Mouse (Mus musculus) ES-Bruce4 (cell line): ENCODE measurements around the gene Myh6. TPM values are rescaled to one million over a fixed set of nuclear protein-coding genes. Genes with fewer than 3 reads are reported as not detected.

Source experiments
- H3K27ac ChIP-seq: 2 replicates; pipeline ENCODE4 v1.5.1; 2012; ENCODE audit warnings: low read length, inconsistent platforms; ENCODE audit not compliant: insufficient read depth
- H3K27me3 ChIP-seq: 2 replicates; pipeline ENCODE4 v1.6.1; 2012; ENCODE audit warnings: mild to moderate bottlenecking, low read length, inconsistent platforms; ENCODE audit not compliant: control insufficient read depth, poor library complexity, insufficient read depth, severe bottlenecking
- H3K36me3 ChIP-seq: 2 replicates; pipeline ENCODE4 v1.6.1; 2012; ENCODE audit warnings: inconsistent platforms, mild to moderate bottlenecking, low read length, moderate library complexity; ENCODE audit not compliant: control insufficient read depth, poor library complexity, insufficient read depth, severe bottlenecking
- H3K4me1 ChIP-seq: one replicate; pipeline ENCODE4 v1.8.1; 2011; ENCODE audit warnings: low read length; ENCODE audit not compliant: control insufficient read depth, insufficient read depth
- H3K4me3 ChIP-seq: 2 replicates; pipeline ENCODE4 v1.5.1; 2011; ENCODE audit warnings: low read depth, mild to moderate bottlenecking, low read length
- H3K9ac ChIP-seq: 2 replicates; pipeline ENCODE4 v1.6.1; 2012; ENCODE audit warnings: low read depth, mild to moderate bottlenecking, inconsistent platforms; ENCODE audit not compliant: poor library complexity, severe bottlenecking
- H3K9me3 ChIP-seq: replicated peaks from 2 replicates; pipeline ENCODE4 v1.6.1; 2012; ENCODE audit warnings: mild to moderate bottlenecking, low read length, inconsistent platforms; ENCODE audit not compliant: control insufficient read depth, poor library complexity, insufficient read depth, severe bottlenecking
- CTCF ChIP-seq: IDR thresholded peaks from one replicate; pipeline ENCODE4 v1.8.1; 2011; ENCODE audit warnings: low read depth, low read length
- EP300 ChIP-seq: IDR thresholded peaks from 2 replicates; pipeline ENCODE4 v1.6.1; 2011; ENCODE audit warnings: low read depth, low read length; ENCODE audit not compliant: insufficient read depth
- POLR2A ChIP-seq: IDR thresholded peaks from one replicate; pipeline ENCODE4 v1.8.1; 2011; ENCODE audit warnings: low read length; ENCODE audit not compliant: insufficient read depth
- polyA plus RNA-seq: library from polyadenylated mRNA; stranded (reverse); fragments of >200 nt; gene quantifications from 2 replicates; pipeline ENCODE4 v1.2.4, GENCODE M21; 2011; ENCODE audit warnings: low read depth; ENCODE audit not compliant: missing spikeins, insufficient read depth, insufficient read length

Gene Myh6
- polyA plus RNA-seq, 1 experiment, result not detected

DNA sequence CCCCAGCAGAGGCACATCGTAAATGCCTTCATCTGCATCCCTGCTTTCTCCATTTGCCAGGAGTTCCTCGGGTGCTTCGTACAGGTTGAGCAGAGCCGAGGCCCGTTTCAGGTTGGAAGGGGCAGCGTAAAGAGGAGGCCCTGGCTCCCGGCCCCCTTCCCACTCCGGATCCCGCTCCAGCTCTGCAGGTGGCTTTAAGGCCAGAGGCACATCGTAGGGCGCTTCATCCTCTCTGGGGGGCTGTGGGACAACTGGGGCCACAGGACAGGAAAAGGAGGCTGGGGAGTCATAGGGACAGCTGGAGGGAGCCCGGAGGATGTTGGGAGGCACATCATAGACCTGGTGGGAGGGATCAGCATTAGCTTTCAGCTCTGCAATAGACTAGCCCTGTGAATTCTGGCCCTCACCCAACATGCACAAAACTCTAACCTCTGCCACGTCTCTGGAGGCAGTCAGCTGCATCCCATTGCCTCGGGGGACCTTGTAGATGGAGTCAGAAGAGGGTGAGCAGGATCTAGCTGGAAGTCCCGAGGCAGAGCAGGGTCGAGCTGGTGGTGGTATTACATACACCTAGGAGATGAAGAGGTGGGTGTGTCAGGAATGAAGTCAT is 46.5 kb downstream of the Myh6 start:
- TF ChIP-seq CTCF (no peak), EP300 (no peak), POLR2A (no peak)
- Histone ChIP-seq H3K4me3 (no peak overlapping the region), H3K36me3 (peaks cover 16% of the 10 kb centered on the region; the same call in 1 of the 2 replicates), H3K9me3 (no peaks in the 10 kb centered on the region; the same call in 1 of the 2 replicates), H3K9ac (no peak overlapping the region), H3K4me1 (peaks cover 3% of the 10 kb centered on the region), H3K27me3 (no peaks in the 10 kb centered on the region), H3K27ac (no peak overlapping the region)

DNA sequence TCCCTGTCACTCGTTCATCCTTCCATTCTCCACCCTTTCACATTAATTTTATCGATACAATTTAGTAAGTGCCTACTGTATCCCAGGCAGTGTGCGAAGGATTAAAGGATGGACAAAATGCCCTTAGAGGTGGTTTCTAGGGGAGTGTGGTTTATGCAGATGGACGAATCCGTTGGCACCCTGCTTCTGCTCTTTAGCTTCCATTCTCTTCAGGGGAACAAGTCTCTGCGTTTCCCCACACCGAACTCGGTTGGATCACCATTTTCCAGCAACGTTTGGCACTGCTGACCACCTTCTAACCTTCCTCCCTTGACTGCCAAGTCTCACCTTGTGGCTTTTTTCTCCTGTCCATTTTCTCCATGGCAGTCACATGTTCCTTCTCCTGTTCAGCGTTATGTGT is 53.4 kb downstream of the Myh6 start:
- Histone ChIP-seq H3K4me3 (peak overlapping the region; percentile 82), H3K4me1 (peaks cover 3% of the 10 kb centered on the region), H3K27me3 (peaks cover 3% of the 10 kb centered on the region; the same call in 1 of the 2 replicates), H3K9ac (peak overlapping the region; percentile 85), H3K9me3 (no peaks in the 10 kb centered on the region), H3K36me3 (peaks cover 13% of the 10 kb centered on the region; the same call in 1 of the 2 replicates), H3K27ac (no peak overlapping the region)
- TF ChIP-seq CTCF, result no peak
- TF ChIP-seq POLR2A, result no peak
- no peak for TF ChIP-seq EP300

DNA sequence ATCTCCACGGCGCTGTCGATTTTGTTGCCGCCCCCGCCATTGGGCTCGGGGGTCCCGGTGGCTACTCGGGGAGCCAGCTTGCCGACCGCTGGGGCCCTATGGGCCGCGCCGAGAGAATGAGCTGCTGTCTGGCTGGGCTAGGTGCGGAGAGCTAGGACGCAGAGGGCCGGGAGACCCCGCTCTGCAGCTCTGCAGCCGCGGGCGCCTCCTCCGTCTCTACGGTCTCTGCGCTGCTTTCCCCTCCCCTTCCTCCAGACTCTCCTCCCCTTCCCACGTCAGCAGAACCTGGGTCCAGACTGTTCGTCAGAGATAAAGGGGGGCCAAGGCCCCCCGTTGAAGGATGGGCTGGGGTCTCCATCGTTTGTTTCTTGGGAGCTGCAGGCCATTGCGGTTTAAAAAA is 53.8 kb downstream of the Myh6 start, which contains the start of gene Slc22a17:
TSS of gene Slc22a17 (minus strand) at position 247 of the 400 bp plus-strand sequence.
- H3K27me3 ChIP-seq, result peaks cover 3% of the 10 kb centered on the region; the same call in 1 of the 2 replicates
- no peaks in the 10 kb centered on the region for H3K9me3 ChIP-seq
- peaks cover 3% of the 10 kb centered on the region for H3K4me1 ChIP-seq
- H3K36me3 ChIP-seq, result peaks cover 11% of the 10 kb centered on the region; the same call in 1 of the 2 replicates
- no peak within 1 kb of the TSS for H3K27ac ChIP-seq
- peak within 1 kb of the TSS; percentile 82 for H3K4me3 ChIP-seq
- H3K9ac ChIP-seq, result peak within 1 kb of the TSS; percentile 85
- peak; percentile 74 for TF ChIP-seq POLR2A
- TF ChIP-seq EP300, result no peak

DNA sequence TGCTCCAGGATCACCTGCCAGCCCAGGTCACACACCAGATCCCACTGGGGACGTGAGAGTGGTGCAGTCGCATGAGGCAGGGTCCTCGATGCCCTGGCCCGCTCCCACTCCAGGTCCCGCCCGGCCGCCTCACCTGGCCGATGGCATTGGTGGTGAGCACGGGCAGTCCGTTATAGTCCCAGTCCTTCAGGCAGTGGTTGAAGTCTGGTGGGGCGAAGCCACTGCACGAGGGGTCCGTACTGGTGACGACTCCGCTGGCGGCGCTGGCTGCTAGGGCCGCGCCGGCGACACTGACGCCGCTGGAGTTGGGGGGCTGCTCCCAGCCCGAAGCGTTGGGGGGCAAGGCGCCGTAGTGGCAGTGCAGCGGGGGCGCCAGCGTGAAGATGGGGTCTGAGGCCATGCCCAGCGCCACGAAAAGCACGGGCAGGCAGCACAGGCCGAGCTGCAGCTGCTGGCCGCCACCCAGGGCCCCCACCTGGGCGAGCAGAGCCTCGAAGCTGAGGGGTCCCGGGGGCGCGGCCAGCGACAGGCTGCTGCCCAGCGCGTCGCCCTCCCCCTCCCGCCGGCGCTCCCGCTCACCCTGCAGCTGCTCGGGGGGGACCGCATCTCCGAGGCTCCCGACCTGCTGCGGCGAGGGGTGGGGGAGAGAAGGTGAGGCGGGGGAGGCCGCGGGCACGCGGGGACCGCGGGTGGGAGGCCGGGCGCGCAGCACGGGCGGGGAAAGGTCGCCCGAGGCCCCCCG is 54.4 kb downstream of the Myh6 start:
- peaks cover 6% of the 10 kb centered on the region for H3K4me1 ChIP-seq
- no peak overlapping the region for H3K27ac ChIP-seq
- no peak for TF ChIP-seq POLR2A
- TF ChIP-seq EP300, result no peak
- TF ChIP-seq CTCF, result no peak
- H3K9ac ChIP-seq, result peak overlapping the region; percentile 85
- peaks cover 10% of the 10 kb centered on the region; the same call in 1 of the 2 replicates for H3K36me3 ChIP-seq
- H3K9me3 ChIP-seq, result no peaks in the 10 kb centered on the region
- H3K27me3 ChIP-seq, result peaks cover 3% of the 10 kb centered on the region; the same call in 1 of the 2 replicates
- peak overlapping the region; percentile 82 for H3K4me3 ChIP-seq

DNA sequence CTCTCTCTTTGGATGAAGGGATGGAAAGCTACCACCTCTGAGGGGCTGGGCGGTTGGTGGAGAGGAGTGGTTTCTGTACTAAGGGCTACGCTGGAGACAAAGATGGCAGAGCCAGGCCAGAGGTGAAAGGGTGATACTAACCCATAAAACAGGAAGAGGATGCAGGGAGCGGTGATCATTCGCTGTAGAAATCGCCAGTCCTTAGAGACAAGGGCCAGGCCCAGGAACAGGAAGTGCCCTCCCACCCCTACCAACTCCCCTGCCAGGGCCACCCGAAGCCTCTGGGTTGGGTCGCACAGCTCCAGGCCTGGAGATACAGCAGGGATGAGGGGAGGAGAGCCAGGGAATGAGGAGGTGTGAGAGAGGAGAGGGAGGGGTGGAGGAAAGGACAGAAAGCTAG is 58.0 kb downstream of the Myh6 start:
- H3K9ac ChIP-seq, result no peak overlapping the region
- H3K36me3 ChIP-seq, result 0 out of 2 replicates have a peak, but pooled peaks cover 2% of the 10 kb centered on the region
- peaks cover 5% of the 10 kb centered on the region for H3K4me1 ChIP-seq
- no peak overlapping the region for H3K27ac ChIP-seq
- no peak overlapping the region for H3K4me3 ChIP-seq
- no peaks in the 10 kb centered on the region for H3K9me3 ChIP-seq
- TF ChIP-seq POLR2A (no peak), CTCF (no peak), EP300 (no peak)
- peaks cover 3% of the 10 kb centered on the region; the same call in 1 of the 2 replicates for H3K27me3 ChIP-seq

DNA sequence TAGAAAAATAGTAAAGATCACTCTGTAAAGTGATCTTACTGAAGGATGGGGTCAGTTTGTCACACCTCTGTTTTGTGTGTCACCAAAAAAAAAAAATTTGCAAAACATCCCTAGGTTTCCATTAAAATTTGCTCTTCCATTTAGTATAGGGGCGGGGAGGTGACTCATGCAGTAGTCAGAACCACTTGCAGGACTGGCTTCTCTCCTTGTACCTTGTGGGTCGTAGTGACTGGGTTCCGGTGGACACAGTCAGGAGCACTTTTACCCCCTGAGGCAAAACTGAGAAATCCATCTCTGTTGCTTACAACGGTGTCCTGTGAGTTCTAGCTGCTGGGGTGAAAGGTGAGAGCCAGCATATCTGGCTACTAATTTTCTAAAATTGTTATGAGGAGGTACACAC is 63.1 kb downstream of the Myh6 start:
- H3K27me3 ChIP-seq, result no peaks in the 10 kb centered on the region
- peaks cover 4% of the 10 kb centered on the region for H3K4me1 ChIP-seq
- no peaks in the 10 kb centered on the region for H3K9me3 ChIP-seq
- no peak overlapping the region for H3K27ac ChIP-seq
- TF ChIP-seq POLR2A (no peak), EP300 (no peak), CTCF (no peak)
- no peak overlapping the region for H3K9ac ChIP-seq
- no peak overlapping the region for H3K4me3 ChIP-seq
- peaks cover 6% of the 10 kb centered on the region; the same call in 1 of the 2 replicates for H3K36me3 ChIP-seq
